Mouse (Mus musculus): Measurements from ENCODE around the gene Cd209d.
"Not testable (repeated sequence)": the region's sequence is repeated elsewhere in the genome, so short reads cannot be mapped to it uniquely, and the experiment has no call there.

The Cd209d gene

GRCm38 (mm10) chr8:3878455-3878854 is at the start of gene Cd209d:
Cd209d (minus strand) TSS chr8:3878555.
- no peak for DNase-seq (ENCODE audit: low read depth)

DNA sequence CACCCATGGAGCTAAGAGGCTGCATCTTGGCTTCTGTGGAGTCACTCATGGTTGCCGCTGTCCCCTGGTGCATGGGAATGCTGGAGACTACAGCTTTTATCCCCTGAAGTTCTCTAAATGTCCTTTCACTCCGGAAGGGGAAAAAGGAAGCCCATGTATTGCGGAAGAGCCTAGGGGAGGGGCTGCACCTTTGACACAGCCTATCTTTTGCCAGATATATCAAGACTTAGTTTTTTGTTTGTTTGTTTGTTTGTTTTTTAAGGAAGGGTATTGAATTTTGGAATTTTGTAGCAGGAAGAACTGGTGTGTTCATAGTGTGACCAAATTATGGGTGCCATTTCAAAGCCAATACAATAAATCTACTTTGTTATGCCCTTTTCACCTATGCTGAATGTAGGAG is 48.4 kb upstream of the Cd209d start, which contains the start of gene Cd209b:
Gene Cd209b, minus strand, starts transcription at position 101 of the 400 bp plus-strand sequence.
- DNase-seq (ENCODE audit: low read depth): no peak

GRCm38 (mm10) chr8:3876121-3876520 is 2.2 kb downstream of the Cd209d start:
- DNase-seq (ENCODE audit: low read depth): no peak

DNA sequence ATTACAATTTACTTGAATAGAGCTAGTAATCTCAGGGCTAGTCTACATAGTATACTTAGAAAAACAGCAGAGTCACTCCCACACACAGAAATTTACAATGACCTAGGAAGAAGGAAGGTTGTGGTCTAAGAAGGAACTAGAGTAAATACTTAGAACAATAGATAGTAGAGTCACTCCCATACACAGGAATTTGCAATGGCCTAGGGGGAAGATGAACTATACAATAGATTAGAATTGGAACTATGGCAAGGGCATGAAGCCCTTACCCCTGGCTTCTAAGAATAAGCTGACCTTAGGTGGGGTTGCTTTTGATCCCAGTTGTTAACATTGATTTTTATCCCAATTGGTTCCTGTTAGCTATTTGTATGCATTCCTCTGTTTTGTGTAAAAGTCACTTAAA is 15.6 kb downstream of the Cd209d start:
- not testable (repeated sequence) for DNase-seq (ENCODE audit: low read depth)

DNA sequence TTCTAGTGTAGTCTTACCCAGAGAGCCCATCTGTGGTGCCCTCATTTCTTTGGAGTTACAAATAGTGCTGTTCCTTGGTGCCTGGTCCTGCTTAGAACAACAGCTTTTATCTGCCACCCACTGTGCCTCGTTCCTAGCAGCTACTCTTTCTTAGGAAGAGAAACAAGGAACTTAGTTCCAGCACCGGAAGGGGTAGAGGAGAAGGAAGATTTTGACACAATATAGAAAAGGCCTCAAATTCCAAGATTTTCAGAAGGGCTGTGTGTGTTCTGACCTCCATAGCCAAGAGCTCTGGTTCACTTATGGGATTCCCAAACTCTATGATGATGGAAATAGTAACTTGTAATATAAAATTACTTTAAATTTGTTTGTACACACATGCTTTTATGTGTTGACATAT is 24.1 kb downstream of the Cd209d start, which contains the start of gene Cd209e:
Gene Cd209e, minus strand, starts transcription at position 101 of the 400 bp plus-strand sequence.
- DNase-seq (ENCODE audit: low read depth): no peak

All from fibroblast of lung, adult 2 months (primary cell).